Mouse (Mus musculus) CH12.LX (cell line): ENCODE measurements around the gene Zfp618.

ENCODE experiments used
- GABPA ChIP-seq: IDR thresholded peaks from 2 replicates; pipeline ENCODE4 v1.6.1; 2012; ENCODE audit warnings: low read depth, low read length, improper control_type of control experiment, inconsistent platforms; ENCODE audit not compliant: insufficient replicate concordance
- POLR2A ChIP-seq: IDR thresholded peaks from 2 replicates; pipeline ENCODE4 v1.6.1; 2011; ENCODE audit warnings: low read depth, mild to moderate bottlenecking, improper control_type of control experiment, low read length
- SIN3A ChIP-seq: IDR thresholded peaks from 2 replicates; pipeline ENCODE4 v1.6.1; 2012; ENCODE audit warnings: low read length, improper control_type of control experiment, inconsistent platforms
- TBP ChIP-seq: conservative IDR thresholded peaks from 2 replicates; pipeline ENCODE4 v1.6.1; 2011; ENCODE audit warnings: low read depth, low read length, improper control_type of control experiment
- UBTF ChIP-seq: IDR thresholded peaks from 2 replicates; pipeline ENCODE4 v1.6.1; 2012; ENCODE audit warnings: low read depth, mild to moderate bottlenecking, inconsistent platforms, low read length, improper control_type of control experiment, moderate library complexity

DNA sequence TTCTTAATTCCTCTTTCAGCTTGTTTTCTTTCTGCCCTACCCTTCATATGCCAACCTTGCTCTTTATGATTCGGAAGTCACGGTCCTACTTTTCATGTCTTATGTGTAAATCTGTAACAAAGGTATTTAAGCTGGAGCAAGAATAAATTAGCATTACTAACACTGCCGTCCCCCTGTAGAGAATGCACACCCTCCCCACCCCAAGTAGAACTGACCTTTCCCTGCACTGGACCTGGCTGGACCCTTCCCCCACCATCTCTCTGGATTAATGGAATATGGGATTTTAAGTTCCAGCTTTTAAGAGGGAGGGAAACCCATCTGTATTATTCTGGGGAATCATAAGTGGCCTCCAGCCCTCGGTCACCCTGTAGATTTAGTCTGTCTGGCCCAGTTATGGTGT is 65.9 kb downstream of the Zfp618 start:
- no peak for TF ChIP-seq UBTF
- TF ChIP-seq GABPA: no peak
- TF ChIP-seq SIN3A: no peak
- no peak for TF ChIP-seq POLR2A
- no peak for TF ChIP-seq TBP
